Mouse (Mus musculus): ENCODE results near the gene Ankdd1b. TPM values are rescaled to one million over a fixed set of nuclear protein-coding genes. Genes with fewer than 3 reads are reported as not detected.

Ankdd1b gene
- polyA plus RNA-seq, 1 experiment from 2014 or later: not detected

- H3K4me1 ChIP-seq: no peaks in the 10 kb centered on the region
- no peaks in the 10 kb centered on the region for H3K9me3 ChIP-seq
- H3K27me3 ChIP-seq: no peaks in the 10 kb centered on the region
- H3K36me3 ChIP-seq: peaks cover 4% of the 10 kb centered on the region; the same call in 1 of the 2 replicates
- no peak overlapping the region for H3K4me2 ChIP-seq (replicated peaks)
- 93% methylated on average over 6 of the region's 6 CpGs for WGBS
- no peak overlapping the region for H3K4me3 ChIP-seq
- H3K9ac ChIP-seq (replicated peaks): no peak overlapping the region
- H3K27ac ChIP-seq (replicated peaks): no peak overlapping the region
- no peak for ATAC-seq (replicated peaks)
Observed at GRCm38 (mm10) chr13:96487968-96488367, 17.0 kb upstream of the Ankdd1b start.

- no peak for ATAC-seq (replicated peaks)
- Histone ChIP-seq H3K9ac (replicated peaks) (no peak overlapping the region), H3K9me3 (no peaks in the 10 kb centered on the region), H3K36me3 (peaks cover 4% of the 10 kb centered on the region; the same call in 1 of the 2 replicates), H3K27ac (replicated peaks) (no peak overlapping the region), H3K4me2 (replicated peaks) (no peak overlapping the region), H3K4me3 (no peak overlapping the region), H3K27me3 (no peaks in the 10 kb centered on the region), H3K4me1 (no peaks in the 10 kb centered on the region)
- WGBS: 92% methylated on average over 6 of the region's 6 CpGs
Observed at GRCm38 (mm10) chr13:96487230-96487629, 16.2 kb upstream of the Ankdd1b start.

GRCm38 (mm10) chr13:96478991-96479390 lies 8.0 kb upstream of the Ankdd1b start:
- Histone ChIP-seq H3K4me3 (no peak overlapping the region), H3K27me3 (no peaks in the 10 kb centered on the region)
- 94% methylated on average over 1 of the region's 1 CpGs for WGBS

GRCm38 (mm10) chr13:96477226-96477625 lies 6.2 kb upstream of the Ankdd1b start:
- 95% methylated on average over 4 of the region's 4 CpGs for WGBS
- no peak for ATAC-seq (replicated peaks)
- no peak overlapping the region for H3K9ac ChIP-seq (replicated peaks)

More at GRCm38 (mm10) chr13:96478991-96479390, 8.0 kb upstream of the Ankdd1b start:
- H3K36me3 ChIP-seq: no peaks in the 10 kb centered on the region
- H3K27ac ChIP-seq (replicated peaks): no peak overlapping the region
- H3K9me3 ChIP-seq: no peaks in the 10 kb centered on the region
- no peak for ATAC-seq (replicated peaks)
- H3K4me1 ChIP-seq: no peaks in the 10 kb centered on the region
- H3K9ac ChIP-seq (replicated peaks): no peak overlapping the region
- H3K4me2 ChIP-seq (replicated peaks): no peak overlapping the region

GRCm38 (mm10) chr13:96470556-96470955 lies 442 bp downstream of the Ankdd1b start:
- Histone ChIP-seq H3K36me3 (no peaks in the 10 kb centered on the region), H3K27me3 (no peaks in the 10 kb centered on the region), H3K4me3 (no peak overlapping the region), H3K9ac (replicated peaks) (no peak overlapping the region), H3K27ac (replicated peaks) (no peak overlapping the region), H3K4me2 (replicated peaks) (no peak overlapping the region), H3K9me3 (no peaks in the 10 kb centered on the region), H3K4me1 (no peaks in the 10 kb centered on the region)
- no peak for ATAC-seq (replicated peaks)
- WGBS: 90% methylated on average over 6 of the region's 6 CpGs

More at GRCm38 (mm10) chr13:96477226-96477625, 6.2 kb upstream of the Ankdd1b start:
- Histone ChIP-seq H3K4me2 (replicated peaks) (no peak overlapping the region), H3K9me3 (no peaks in the 10 kb centered on the region), H3K36me3 (no peaks in the 10 kb centered on the region), H3K4me1 (no peaks in the 10 kb centered on the region), H3K27ac (replicated peaks) (no peak overlapping the region), H3K27me3 (no peaks in the 10 kb centered on the region), H3K4me3 (no peak overlapping the region)

GRCm38 (mm10) chr13:96468678-96469077 lies 2.3 kb downstream of the Ankdd1b start:
- ATAC-seq (replicated peaks): no peak
- H3K4me1 ChIP-seq: no peaks in the 10 kb centered on the region
- no peaks in the 10 kb centered on the region for H3K36me3 ChIP-seq
- no peaks in the 10 kb centered on the region for H3K27me3 ChIP-seq
- no peaks in the 10 kb centered on the region for H3K9me3 ChIP-seq
- H3K4me2 ChIP-seq (replicated peaks): no peak overlapping the region
- no peak overlapping the region for H3K4me3 ChIP-seq
- no peak overlapping the region for H3K27ac ChIP-seq (replicated peaks)
- no peak overlapping the region for H3K9ac ChIP-seq (replicated peaks)
- WGBS: 94% methylated on average over 5 of the region's 5 CpGs

- no peak for ATAC-seq (replicated peaks)
- no peak overlapping the region for H3K4me3 ChIP-seq
- H3K27ac ChIP-seq (replicated peaks): no peak overlapping the region
- H3K36me3 ChIP-seq: no peaks in the 10 kb centered on the region
- H3K27me3 ChIP-seq: no peaks in the 10 kb centered on the region
- no peak overlapping the region for H3K9ac ChIP-seq (replicated peaks)
- no peaks in the 10 kb centered on the region for H3K4me1 ChIP-seq
- no peak overlapping the region for H3K4me2 ChIP-seq (replicated peaks)
- 69% methylated on average over 5 of the region's 5 CpGs for WGBS
- no peaks in the 10 kb centered on the region for H3K9me3 ChIP-seq
Observed at GRCm38 (mm10) chr13:96465315-96465714, 5.7 kb downstream of the Ankdd1b start.

- no peak overlapping the region for H3K27ac ChIP-seq (replicated peaks)
- H3K4me2 ChIP-seq (replicated peaks): no peak overlapping the region
- no peaks in the 10 kb centered on the region for H3K36me3 ChIP-seq
- no peak overlapping the region for H3K9ac ChIP-seq (replicated peaks)
- no peak overlapping the region for H3K4me3 ChIP-seq
- no peaks in the 10 kb centered on the region for H3K4me1 ChIP-seq
- WGBS: 82% methylated on average over 1 of the region's 1 CpGs
- no peaks in the 10 kb centered on the region for H3K9me3 ChIP-seq
- no peaks in the 10 kb centered on the region for H3K27me3 ChIP-seq
- no peak for ATAC-seq (replicated peaks)
Observed at GRCm38 (mm10) chr13:96462644-96463043, 8.4 kb downstream of the Ankdd1b start.

GRCm38 (mm10) chr13:96458606-96459005 lies 12.4 kb downstream of the Ankdd1b start:
- Histone ChIP-seq H3K27ac (replicated peaks) (no peak overlapping the region), H3K9me3 (no peaks in the 10 kb centered on the region), H3K4me2 (replicated peaks) (no peak overlapping the region), H3K4me1 (no peaks in the 10 kb centered on the region), H3K4me3 (no peak overlapping the region), H3K36me3 (no peaks in the 10 kb centered on the region), H3K9ac (replicated peaks) (no peak overlapping the region), H3K27me3 (no peaks in the 10 kb centered on the region)
- 84% methylated on average over 4 of the region's 4 CpGs for WGBS
- ATAC-seq (replicated peaks): no peak

GRCm38 (mm10) chr13:96458018-96458417 lies 13.0 kb downstream of the Ankdd1b start:
- H3K9ac ChIP-seq (replicated peaks): no peak overlapping the region
- ATAC-seq (replicated peaks): no peak
- no peak overlapping the region for H3K4me3 ChIP-seq
- no peaks in the 10 kb centered on the region for H3K9me3 ChIP-seq
- no peaks in the 10 kb centered on the region for H3K27me3 ChIP-seq
- H3K4me2 ChIP-seq (replicated peaks): no peak overlapping the region
- no peaks in the 10 kb centered on the region for H3K4me1 ChIP-seq
- WGBS: 91% methylated on average over 5 of the region's 5 CpGs
- H3K36me3 ChIP-seq: no peaks in the 10 kb centered on the region
- no peak overlapping the region for H3K27ac ChIP-seq (replicated peaks)

- 96% methylated on average over 5 of the region's 5 CpGs for WGBS
- no peak for ATAC-seq (replicated peaks)
- Histone ChIP-seq H3K4me3 (no peak overlapping the region), H3K27me3 (no peaks in the 10 kb centered on the region), H3K9ac (replicated peaks) (no peak overlapping the region), H3K27ac (replicated peaks) (no peak overlapping the region), H3K4me1 (no peaks in the 10 kb centered on the region), H3K9me3 (no peaks in the 10 kb centered on the region), H3K4me2 (replicated peaks) (no peak overlapping the region), H3K36me3 (no peaks in the 10 kb centered on the region)
Observed at GRCm38 (mm10) chr13:96457566-96457965, 13.4 kb downstream of the Ankdd1b start.

- Histone ChIP-seq H3K4me2 (replicated peaks) (no peak overlapping the region), H3K9ac (replicated peaks) (no peak overlapping the region), H3K4me1 (no peaks in the 10 kb centered on the region), H3K9me3 (no peaks in the 10 kb centered on the region), H3K36me3 (no peaks in the 10 kb centered on the region), H3K4me3 (no peak overlapping the region), H3K27ac (replicated peaks) (no peak overlapping the region), H3K27me3 (no peaks in the 10 kb centered on the region)
- no peak for ATAC-seq (replicated peaks)
- 80% methylated on average over 3 of the region's 3 CpGs for WGBS
Observed at GRCm38 (mm10) chr13:96454288-96454687, 16.7 kb downstream of the Ankdd1b start.

GRCm38 (mm10) chr13:96452621-96453020 lies 18.4 kb downstream of the Ankdd1b start:
- 95% methylated on average over 3 of the region's 3 CpGs for WGBS
- H3K9ac ChIP-seq (replicated peaks): no peak overlapping the region

More at GRCm38 (mm10) chr13:96452621-96453020, 18.4 kb downstream of the Ankdd1b start:
- Histone ChIP-seq H3K9me3 (no peaks in the 10 kb centered on the region), H3K27me3 (no peaks in the 10 kb centered on the region), H3K27ac (replicated peaks) (no peak overlapping the region), H3K4me1 (no peaks in the 10 kb centered on the region), H3K4me3 (no peak overlapping the region), H3K36me3 (no peaks in the 10 kb centered on the region), H3K4me2 (replicated peaks) (no peak overlapping the region)
- ATAC-seq (replicated peaks): no peak
